Mouse (Mus musculus) embryonic stem cell, embryonic (primary cell): ENCODE data around the gene Smim9.

ENCODE experiments used
- CTCF ChIA-PET, 4 experiments: fragments of 300-600 bp in 2 of 4; fragments of 350-600 bp in 2 of 4; sonication (Branson Sonifier 250); formaldehyde crosslinking; loops; one replicate each; lab custom pipeline; 2022; ENCODE audit warnings: inconsistent platforms in 2 of 4; lab: Charles Lee
- POLR2A ChIA-PET, 4 experiments: fragments of 300-600 bp in 2 of 4; fragments of 350-600 bp in 2 of 4; sonication (Branson Sonifier 250); formaldehyde crosslinking; loops; one replicate each; lab custom pipeline; 2022; ENCODE audit warnings: antibody characterized with exemption in 4 of 4, inconsistent platforms in 1 of 4; lab: Charles Lee

Smim9 gene

DNA sequence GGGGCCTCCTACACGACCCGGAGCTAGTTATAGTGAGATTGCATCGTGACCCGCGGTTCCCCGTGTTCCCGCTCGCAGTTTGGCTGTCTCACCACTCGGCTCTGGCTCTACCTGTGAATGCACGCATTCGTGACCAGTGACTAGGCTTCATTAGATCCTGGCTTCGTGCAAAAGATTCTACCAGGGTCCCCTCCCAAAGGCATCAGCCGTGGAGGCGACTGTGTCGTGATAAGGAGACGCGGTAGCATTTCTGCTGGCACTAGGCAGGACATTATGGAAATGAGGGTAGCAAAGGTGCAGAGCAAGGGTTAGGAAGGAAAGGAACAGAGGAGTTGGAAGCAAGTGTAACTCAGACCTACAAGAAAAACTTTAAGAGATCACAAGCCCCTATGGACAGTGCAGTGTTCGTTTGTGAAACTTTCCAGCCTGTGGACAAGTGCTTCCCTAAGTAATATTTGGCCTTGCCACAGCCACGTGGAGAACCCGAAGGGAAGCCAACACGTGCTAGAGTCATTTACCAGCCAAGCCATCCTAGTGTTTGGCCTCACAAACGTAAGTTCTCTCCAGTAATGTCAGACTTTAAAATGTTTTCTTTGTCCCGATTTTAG lies 67.3 kb downstream of the Smim9 start:
- ChIA-PET CTCF (interaction anchor here in 2 of 4 experiments (0.6 to 1.3 kb wide), 2 partner anchors 12 to 13 kb away, joined by 3 to 6 read pairs; partner anchors contain the start of gene Gab3 (in 1 of the 2)), POLR2A (interaction anchor here in 3 of 4 experiments (0.5 to 4.4 kb wide), 41 partner anchors 8 to 850 kb away, joined by 3 to 59 read pairs (median 5); partner anchors contain the start of genes Gab3 (in 3 of the 3), Mpp1 (in 3 of the 3), F8 (in 2 of the 3) and Fundc2 (in 2 of the 3))
